Mouse (Mus musculus) erythroblast, adult 5-6 weeks (primary cell): ENCODE data around the gene Vezt. TPM values are rescaled to one million over a fixed set of nuclear protein-coding genes. Genes with fewer than 3 reads are reported as not detected.

Experiments used
- ATAC-seq: replicated peaks from 2 replicates; pipeline ENCODE4 v1.8.0; 2016; ENCODE audit warnings: moderate number of reproducible peaks, mild to moderate bottlenecking, moderate TSS enrichment, inconsistent platforms; ENCODE audit not compliant: poor library complexity, low FRiP score, severe bottlenecking
- total RNA-seq, 2 experiments: library from RNA; stranded (forward) in 1 of 2; stranded (reverse) in 1 of 2; fragments of 150-400 nt in 1 of 2; fragments of 200-764, 138-1000 nt in 1 of 2; gene quantifications; 2 replicates each; pipeline versions ENCODE4 v1.2.3 to v1.2.4; 2015 to 2017; ENCODE audit warnings: low replicate concordance in 2 of 2

The Vezt gene
- total RNA-seq, 2 experiments from 2014 or later, result 19.5 to 25.6 TPM

GRCm38 (mm10) chr10:93918087-93918486, 117.5 kb downstream of the Vezt start:
- ATAC-seq, result peak; percentile 63; the same call in 1 of the 2 replicates

DNA sequence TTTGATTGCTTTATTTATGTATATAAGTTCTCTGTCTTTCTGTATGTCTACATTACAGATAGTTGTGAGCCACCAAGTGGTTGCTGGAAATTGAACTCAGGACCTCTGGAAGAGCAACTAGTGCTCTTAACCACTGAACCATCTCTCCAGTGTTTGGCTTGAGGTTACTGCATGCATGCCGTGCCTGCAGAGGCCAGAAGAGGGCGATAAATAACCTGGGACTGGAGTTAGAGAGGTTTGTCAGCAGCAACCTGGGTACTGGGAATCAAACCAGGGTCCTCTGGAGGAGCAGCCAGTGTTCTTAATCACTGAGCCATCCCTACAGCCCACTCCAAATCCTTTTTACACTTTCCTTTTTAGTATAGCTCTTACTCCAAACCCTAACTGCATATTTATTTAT, 118.8 kb downstream of the Vezt start:
- no peak for ATAC-seq

DNA sequence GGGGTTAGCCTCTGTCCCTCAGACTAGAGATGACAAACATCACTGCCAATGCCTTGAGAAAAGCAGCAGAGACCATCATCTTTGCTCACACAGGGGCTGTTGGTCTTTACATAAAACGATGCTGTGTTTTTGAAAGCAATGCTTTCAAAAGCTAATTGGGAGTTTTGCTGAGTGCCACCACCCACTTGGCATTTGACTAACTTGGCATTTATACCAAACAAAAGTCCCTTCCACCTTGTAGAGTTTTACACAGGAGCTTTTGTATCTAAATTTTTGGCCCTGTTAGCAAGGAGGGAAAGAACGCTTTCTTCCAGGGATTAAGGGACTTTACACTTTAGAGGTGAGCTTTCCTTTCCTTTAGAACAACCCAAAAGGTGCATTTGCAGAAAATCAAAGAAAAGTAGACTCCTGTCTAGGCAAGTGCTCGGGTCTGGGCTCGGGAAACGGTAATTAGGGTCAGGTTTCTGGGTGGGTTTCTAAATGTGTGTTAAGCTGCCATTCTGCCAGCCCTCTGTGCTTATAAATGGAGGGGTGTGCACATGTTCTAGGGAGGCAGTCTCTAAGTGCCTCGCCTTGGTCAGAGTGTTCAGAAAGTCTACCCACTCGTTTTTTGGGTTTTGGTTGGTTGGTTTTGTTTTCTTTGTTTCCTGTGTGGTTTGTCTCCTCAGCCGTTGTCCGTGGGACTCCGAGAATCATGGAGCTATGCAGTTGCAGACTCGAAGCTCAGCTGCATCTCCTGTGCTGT, 119.9 kb downstream of the Vezt start:
- ATAC-seq, result no peak

DNA sequence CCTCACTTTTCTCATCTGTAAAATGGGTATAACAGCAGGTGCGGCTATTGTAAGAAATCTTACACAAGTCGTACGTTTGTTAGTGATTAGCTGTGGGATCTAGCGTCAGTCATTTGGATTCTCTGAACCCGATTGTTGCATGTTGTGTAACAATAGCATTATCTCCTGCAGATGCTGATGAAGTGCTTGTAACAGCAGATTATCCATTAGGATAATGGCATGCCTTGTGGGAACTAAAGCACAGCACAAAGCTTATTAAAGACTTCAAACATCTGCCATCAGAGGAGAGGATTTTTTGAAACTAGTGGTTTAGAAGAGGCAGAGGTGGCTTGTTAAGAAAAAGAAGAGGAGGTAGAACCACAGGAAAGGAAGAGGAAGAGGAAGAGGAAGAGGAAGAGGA, 122.1 kb downstream of the Vezt start:
- ATAC-seq, result no peak

- no peak for ATAC-seq
Measured at GRCm38 (mm10) chr10:93912917-93913316, 122.7 kb downstream of the Vezt start.

GRCm38 (mm10) chr10:93912136-93912855, 123.3 kb downstream of the Vezt start:
- ATAC-seq, result peak; percentile 58

- peak; percentile 50; the same call in 1 of the 2 replicates for ATAC-seq
Measured at GRCm38 (mm10) chr10:93911326-93911725, 124.3 kb downstream of the Vezt start.

DNA sequence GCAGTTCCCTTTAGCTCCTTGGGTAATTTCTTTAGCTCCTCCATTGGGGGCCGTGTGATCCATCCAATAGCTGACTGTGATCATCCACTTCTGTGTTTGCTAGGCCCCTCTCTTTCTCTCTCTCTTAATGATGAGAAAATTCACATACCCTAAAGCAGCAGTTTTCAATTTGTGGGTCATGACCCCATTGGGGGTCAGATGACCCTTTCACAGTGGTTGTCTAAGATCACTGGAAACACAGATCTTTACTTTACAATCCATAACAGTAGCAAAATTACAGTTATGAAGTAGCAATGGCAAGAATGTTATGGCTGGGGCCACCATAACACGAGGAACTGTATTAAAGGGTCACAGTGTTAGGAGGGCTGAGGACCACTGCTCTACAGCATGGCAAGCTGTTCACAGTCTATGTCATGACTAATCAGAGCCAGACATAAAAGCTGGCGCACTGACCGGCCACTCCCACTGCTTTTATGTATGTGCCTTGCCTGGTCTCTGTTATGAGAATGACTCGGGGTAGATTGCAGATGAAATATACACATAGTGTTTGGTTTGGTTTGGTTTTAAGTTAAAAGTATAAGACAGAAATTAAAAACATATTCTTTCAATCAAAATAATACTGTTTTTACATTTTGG, 125.7 kb downstream of the Vezt start:
- no peak for ATAC-seq

DNA sequence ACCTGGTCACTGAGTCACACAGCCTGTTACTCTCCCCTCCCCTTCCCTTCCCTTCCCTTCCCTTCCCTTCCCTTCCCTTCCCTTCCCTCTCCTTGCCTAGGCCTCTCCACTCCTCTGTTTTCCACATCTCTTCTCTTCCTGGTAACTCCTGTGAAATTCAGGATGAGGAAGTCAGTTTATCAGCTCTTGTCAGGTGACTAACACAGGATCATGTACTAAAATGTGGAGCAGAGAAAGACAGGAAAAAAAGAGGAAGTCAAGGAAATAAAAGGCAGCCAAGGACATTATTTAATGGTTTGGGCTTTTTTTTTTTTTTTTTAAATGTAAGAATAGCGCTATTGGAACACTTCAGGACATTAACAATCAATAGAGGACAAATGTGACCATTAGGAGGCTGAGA, 126.6 kb downstream of the Vezt start:
- no peak for ATAC-seq

GRCm38 (mm10) chr10:93908540-93908939, 127.1 kb downstream of the Vezt start:
- ATAC-seq, result no peak

GRCm38 (mm10) chr10:93907376-93907775, 128.2 kb downstream of the Vezt start:
- ATAC-seq, result no peak

GRCm38 (mm10) chr10:93899907-93900306, 135.7 kb downstream of the Vezt start:
- ATAC-seq, result no peak

- no peak for ATAC-seq
Measured at GRCm38 (mm10) chr10:93899303-93899702, 136.3 kb downstream of the Vezt start.

DNA sequence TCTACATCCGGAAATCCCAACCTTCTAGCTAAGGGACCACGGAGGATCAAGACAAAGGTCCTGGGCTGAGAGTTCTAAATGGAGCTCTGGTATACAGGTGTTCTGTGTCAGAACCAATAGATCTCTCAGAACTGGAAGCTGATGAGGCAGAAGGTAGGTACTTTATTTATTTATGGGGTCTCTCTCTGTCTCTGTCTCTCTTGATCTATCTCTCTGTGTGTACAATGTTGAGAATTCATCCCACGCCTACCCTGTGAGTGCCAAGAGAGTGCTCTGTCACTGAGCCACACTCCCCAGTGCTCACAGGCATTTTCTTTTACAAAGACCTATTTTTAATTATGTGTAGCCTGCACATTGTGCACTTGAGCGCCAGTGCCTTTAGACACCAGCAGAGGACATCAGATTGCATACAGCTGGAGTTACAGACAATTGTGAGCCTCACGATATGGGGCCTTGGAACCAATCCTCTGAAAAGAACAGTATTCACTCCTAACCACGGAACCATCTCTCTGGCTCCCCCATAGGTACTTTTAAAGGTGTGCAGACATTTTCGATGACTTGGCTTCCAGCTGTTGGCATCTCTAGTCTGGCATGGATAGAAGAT, 138.5 kb downstream of the Vezt start, which contains the start of gene Metap2:
Gene Metap2 (minus strand): TSS at position 51 of the 604 bp plus-strand sequence.
- no peak for ATAC-seq

GRCm38 (mm10) chr10:93892551-93892950, 143.1 kb downstream of the Vezt start:
- no peak for ATAC-seq

- peak; percentile 75 for ATAC-seq
Measured at GRCm38 (mm10) chr10:93891031-93891430, 144.6 kb downstream of the Vezt start.

DNA sequence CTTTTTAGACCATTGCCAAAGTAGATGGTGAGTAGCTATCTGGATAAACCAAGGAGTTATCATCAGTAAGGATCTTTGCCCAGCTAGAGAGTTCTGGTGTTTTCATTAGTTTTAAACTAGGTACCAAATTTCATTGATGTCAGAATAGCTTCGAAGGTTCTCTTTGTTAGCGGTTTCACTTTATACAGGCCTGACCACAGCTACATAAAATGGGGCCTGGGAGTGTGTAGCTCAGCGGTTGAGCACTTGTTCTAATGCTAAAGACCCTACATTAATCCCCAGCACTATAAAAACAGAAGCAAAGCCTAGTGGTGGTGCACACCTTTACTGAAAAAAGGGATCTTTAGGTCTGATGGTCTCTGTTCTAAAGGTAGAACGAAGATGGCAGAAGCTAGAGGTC, 145.1 kb downstream of the Vezt start:
- ATAC-seq, result no peak

DNA sequence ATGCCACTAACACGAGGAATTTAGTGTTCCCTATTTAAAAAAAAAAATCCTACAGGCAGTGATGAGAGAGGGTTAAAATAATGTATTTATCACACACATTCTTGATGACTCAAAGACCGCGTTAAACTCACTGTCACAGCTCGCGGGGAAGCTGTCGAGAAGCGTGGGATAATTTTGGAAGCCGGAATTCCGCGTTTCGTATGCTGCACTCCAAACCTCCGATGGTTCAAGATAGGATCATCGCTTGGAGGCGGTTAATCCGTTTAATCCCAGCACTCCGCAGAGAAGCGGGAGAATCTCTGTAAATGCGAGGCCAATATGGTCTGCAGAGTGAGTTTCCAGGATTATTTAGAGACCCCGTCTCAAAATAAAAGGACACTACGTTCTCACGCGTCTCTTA, 145.6 kb downstream of the Vezt start:
- no peak for ATAC-seq

DNA sequence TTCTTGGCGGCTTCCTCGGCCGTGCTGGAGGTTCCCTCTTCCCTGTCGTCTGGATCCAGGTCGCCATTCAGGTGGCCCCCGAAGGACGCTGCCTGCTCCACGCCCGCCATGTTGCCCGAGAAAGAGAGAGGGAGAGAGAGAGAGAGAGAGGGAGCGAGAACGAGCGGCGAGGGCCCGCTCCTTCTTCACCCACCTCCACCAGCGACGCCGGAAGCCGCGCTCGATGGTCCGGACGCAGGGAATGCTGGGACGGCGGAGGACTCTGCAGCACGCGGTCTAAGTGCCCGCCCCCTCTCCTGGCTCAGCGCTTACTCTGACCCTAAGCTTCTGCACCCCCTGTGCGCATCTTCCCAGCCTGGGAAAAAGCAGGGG, 146.1 kb downstream of the Vezt start:
- ATAC-seq, result peak; percentile 60
